19 mouse cellular contexts compared by ENCODE assay signal in genomic region chr6:55536469-55536868, GRCm38 (mm10).
"Had no signal": no experiment of that assay in that cellular context is flagged by ENCODE, and none has a peak within 500 bp of the region (broad histone marks: within the 10 kb centered on the region; RNA-seq: fewer than 3 reads in every experiment).

No protein-coding gene starts in this region.

- H3K36me3 ChIP-seq: limb, embryonic 12.5 days; limb, embryonic 15.5 days had no signal

- H3K4me3 ChIP-seq: left cerebral cortex, adult 2 months; limb, embryonic 12.5 days; limb, embryonic 15.5 days had no signal

- H3K27ac ChIP-seq: kidney, postnatal 0 days; left cerebral cortex, adult 2 months; limb, embryonic 12.5 days; limb, embryonic 15.5 days; liver, embryonic 14.5 days had no signal

- H3K4me1 ChIP-seq: limb, embryonic 12.5 days; limb, embryonic 15.5 days had no signal

- H3K9ac ChIP-seq: limb, embryonic 12.5 days; limb, embryonic 15.5 days; liver, embryonic 14.5 days; liver, postnatal 0 days; lung, embryonic 14.5 days had no signal

- DNase-seq: kidney, adult 2 months; kidney, postnatal 36 days; layer of hippocampus, postnatal 36 days; left cerebral cortex, postnatal 4 days; liver, postnatal 0 days; lung, embryonic 14.5 days; midbrain, embryonic 14.5 days; right cerebral cortex, postnatal 14 days; right cerebral cortex, postnatal 4 days; thymus, postnatal 25 days had no signal

- ATAC-seq: intestine, postnatal 0 days; liver, postnatal 0 days; lung, postnatal 0 days had no signal

- H3K27me3 ChIP-seq: limb, embryonic 12.5 days; limb, embryonic 15.5 days had no signal

- H3K9me3 ChIP-seq: limb, embryonic 12.5 days; limb, embryonic 15.5 days had no signal

- H3K4me2 ChIP-seq: limb, embryonic 12.5 days; limb, embryonic 15.5 days; liver, embryonic 11.5 days; lung, embryonic 14.5 days; midbrain, embryonic 11.5 days had no signal
